Mouse (Mus musculus) left cerebral cortex, postnatal 25 days (tissue): Measurements from ENCODE around the gene Noxa1. TPM values are rescaled to one million over a fixed set of nuclear protein-coding genes. Genes with fewer than 3 reads are reported as not detected.

Experiments
- DNase-seq, 2 experiments: peaks; one replicate each; pipeline ENCODE4 v3.0.0; 2022; ENCODE audit warnings: low spot score in 2 of 2, mixed read lengths in 1 of 2
- intact Hi-C: fragments of 180-260 bp; cut with DNase I; formaldehyde crosslinking; loops from one replicate; pipeline ENCODE4 v1.15.1; 2025
- total RNA-seq, 2 experiments: library from RNA; stranded (reverse); gene quantifications; 2 replicates each; pipeline ENCODE4 v1.2.3; 2021

Gene Noxa1
- total RNA-seq = not detected

GRCm38 (mm10) chr2:25095109-25095850 is at the start of gene Noxa1:
Noxa1 (minus strand) TSS chr2:25095149.
- DNase-seq = no peak
- intact Hi-C loops = loop anchor here (5.0 kb wide), 2 partner anchors 47 to 62 kb away; no protein-coding TSS in a partner anchor

- intact Hi-C loops = loop anchor here (5.0 kb wide), 1 partner anchor 45 kb away; the partner anchor contains the start of gene Noxa1
- no peak for DNase-seq
These were observed 47.0 kb upstream of the Noxa1 start for GRCm38 (mm10) chr2:25141921-25142320.

DNA sequence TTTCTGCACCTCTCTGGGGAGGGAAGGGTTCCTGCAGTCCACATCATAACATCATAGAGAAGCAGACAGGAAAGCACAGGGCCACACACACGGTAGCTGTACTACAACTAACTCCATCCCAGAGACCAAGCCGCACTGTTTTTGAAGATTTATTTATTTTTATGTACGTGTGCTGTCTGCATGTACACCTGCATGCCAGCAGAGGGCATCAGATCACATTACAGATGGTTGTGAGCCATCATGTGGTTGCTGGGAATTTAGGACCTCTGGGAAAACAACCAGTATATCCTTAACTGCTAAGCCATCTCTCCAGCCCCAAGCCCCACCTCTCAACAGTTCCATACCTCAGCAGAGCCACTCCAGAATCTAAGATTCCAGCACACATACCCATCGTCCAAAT is 46.2 kb upstream of the Noxa1 start:
- DNase-seq = no peak
- intact Hi-C loops = loop anchor here (5.0 kb wide), 1 partner anchor 44 kb away; the partner anchor contains the start of gene Noxa1

DNA sequence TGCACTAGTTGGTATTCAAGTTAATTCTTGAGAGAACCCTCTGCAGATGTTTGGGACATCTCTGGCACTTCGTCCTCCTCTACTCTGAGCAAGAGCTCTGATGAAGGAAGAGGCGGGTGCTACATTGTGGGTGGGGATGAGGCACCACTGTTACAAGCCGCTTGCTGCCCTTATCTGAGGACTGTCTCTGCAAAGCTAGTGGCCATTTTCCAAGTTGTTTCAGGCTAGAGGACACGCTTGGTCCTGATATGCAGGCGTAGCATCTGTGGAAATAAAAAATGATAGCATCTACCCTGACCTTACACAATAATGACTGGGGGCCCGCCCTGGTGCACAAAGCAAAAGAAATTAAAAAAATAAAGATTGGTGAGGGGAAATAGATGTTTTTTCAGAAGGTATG is 42.9 kb upstream of the Noxa1 start:
- DNase-seq = no peak
- intact Hi-C loops = no loop called here

- DNase-seq = no peak
- intact Hi-C loops = no loop called here
These were observed 36.7 kb upstream of the Noxa1 start for GRCm38 (mm10) chr2:25131601-25132000.

GRCm38 (mm10) chr2:25128072-25128471 is 33.1 kb upstream of the Noxa1 start:
- intact Hi-C loops = loop anchor here (5.0 kb wide), 1 partner anchor 59 kb away; no protein-coding TSS in a partner anchor
- no peak for DNase-seq

DNA sequence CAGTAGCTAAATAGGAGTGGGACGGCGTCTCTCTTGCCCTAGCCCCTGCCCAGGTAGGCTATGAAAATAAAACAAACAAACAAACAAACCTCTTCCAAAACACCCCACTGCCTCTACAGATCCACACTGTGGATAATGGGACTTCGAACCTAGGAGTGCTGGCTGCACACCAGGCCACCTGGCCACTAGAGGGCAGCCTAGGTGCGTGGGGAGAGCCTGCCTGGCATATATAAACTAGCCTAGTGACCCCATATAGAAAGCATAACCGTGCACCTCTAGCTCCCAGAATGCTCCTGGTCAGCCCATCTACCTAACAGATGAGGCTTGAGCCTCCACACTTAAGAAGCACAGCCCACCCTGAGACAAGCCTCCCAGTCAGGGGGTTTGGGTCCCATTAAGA is 32.3 kb upstream of the Noxa1 start:
- no peak for DNase-seq
- intact Hi-C loops = loop anchor here (5.0 kb wide), 1 partner anchor 60 kb away; no protein-coding TSS in a partner anchor

GRCm38 (mm10) chr2:25126011-25127010 is 31.4 kb upstream of the Noxa1 start:
- intact Hi-C loops = loop anchor here (5.0 kb wide), 1 partner anchor 61 kb away; no protein-coding TSS in a partner anchor

GRCm38 (mm10) chr2:25125146-25125545 is 30.2 kb upstream of the Noxa1 start:
- intact Hi-C loops = loop anchor here (5.0 kb wide), 1 partner anchor 62 kb away; no protein-coding TSS in a partner anchor
- no peak for DNase-seq

More at GRCm38 (mm10) chr2:25126011-25127010, 31.4 kb upstream of the Noxa1 start:
- DNase-seq = peak; percentile 10 to 24

GRCm38 (mm10) chr2:25124411-25124810 is 29.5 kb upstream of the Noxa1 start:
- no peak for DNase-seq
- intact Hi-C loops = no loop called here

- intact Hi-C loops = no loop called here
- DNase-seq = no peak
These were observed 28.6 kb upstream of the Noxa1 start for GRCm38 (mm10) chr2:25123527-25123926.

DNA sequence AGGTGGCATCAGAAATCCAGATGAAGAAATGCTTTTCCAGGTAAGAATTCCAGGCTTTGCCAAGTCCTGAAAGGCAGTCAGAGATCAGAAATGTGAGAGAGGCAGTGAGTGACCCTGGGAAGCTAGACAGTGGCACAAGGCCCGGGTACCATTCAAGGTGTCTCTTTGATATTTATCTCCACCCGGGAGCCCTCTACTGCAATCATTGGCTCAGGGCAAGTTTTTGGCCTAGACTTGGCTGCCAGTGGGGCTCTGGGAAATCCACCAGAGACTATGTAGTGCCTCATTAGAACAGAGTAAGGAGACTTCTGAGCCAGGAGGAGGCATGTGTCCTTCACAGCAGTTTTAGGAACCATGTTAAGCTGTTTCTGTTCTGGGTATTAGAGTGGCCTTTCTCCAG is 27.7 kb upstream of the Noxa1 start:
- intact Hi-C loops = no loop called here
- no peak for DNase-seq

GRCm38 (mm10) chr2:25120963-25121362 is 26.0 kb upstream of the Noxa1 start:
- no peak for DNase-seq
- intact Hi-C loops = no loop called here

DNA sequence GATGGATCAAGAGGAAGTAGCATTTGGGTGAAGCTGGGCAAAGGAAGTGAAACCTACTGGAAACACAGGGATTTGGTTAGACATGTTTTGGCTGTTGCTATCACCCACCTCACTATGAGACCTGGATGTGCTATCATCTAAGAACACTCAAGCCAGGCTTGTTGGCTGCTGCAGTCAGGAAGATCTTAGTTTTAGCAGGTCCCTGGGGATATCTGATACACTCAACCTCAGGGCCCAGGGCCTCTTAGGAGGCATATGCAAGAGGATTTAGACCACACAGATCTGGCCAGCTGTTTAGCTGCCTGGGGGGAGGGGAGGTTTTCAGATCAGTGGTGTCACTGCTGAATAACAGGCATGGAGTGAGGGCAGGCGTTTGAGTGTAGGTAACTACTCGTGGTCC is 20.5 kb upstream of the Noxa1 start:
- intact Hi-C loops = no loop called here
- DNase-seq = no peak

GRCm38 (mm10) chr2:25114308-25114707 is 19.4 kb upstream of the Noxa1 start:
- intact Hi-C loops = no loop called here

DNA sequence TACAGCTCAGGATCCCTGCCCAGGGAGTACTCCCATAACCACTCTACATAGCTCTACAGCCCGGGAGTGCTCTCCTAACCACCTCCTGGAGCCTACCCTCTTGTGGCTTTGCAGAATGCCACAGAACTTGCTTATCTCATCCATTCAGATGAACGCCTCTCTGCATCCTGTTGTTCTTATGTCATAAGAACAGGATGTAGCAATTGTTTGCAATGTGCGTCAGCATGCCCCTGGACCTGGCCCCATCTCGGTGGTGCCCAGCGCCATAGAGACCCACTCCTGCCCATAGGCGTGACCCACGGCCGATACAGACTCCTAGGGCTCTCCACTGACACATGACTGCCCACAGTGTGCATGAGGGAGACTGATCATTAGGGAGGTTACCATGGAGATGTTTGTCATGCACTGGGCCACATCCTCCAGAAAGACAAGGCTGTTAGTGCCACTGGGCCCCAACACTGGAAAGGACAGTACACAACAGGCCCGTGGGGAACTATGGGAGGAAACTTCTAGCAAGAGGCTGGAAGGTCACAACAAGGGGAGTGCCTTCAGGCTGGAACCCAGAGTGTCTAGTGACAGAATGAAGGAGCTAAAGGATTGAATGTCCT is 16.3 kb upstream of the Noxa1 start:
- intact Hi-C loops = no loop called here
- no peak for DNase-seq

More at GRCm38 (mm10) chr2:25114308-25114707, 19.4 kb upstream of the Noxa1 start:
- no peak for DNase-seq

DNA sequence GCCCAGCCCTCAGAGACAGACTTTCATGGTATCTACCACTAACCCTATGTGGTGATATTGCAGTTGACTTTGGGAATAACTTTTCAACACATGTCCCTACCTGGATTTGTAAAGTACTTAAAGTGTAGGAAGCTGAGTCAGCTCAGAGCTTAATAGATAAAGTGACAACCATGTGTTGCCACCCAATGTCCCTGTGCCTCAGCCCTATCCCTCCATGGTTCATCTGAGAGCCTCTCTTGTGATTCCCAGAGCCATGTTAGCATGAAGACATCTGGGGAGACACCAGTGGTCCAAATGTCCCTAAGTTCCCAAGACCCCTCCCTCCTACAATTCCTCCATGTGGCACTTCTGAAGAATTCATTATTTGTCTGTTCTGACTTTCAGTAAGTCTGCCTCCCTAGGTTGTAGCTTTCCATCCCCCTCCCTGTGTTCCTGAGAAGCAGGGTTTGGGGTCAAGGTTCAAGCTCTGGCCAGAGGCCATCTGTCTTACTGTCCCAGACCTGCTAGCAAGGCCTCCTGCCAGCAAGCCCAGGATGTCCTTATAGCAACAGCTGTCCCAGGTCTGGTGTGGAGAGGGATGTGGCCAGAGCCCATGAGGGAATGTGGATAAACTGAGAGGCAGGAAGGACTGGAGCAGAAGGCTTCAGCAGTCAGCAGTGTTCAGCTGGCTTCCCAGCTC is 15.7 kb upstream of the Noxa1 start:
- intact Hi-C loops = no loop called here
- DNase-seq = no peak

DNA sequence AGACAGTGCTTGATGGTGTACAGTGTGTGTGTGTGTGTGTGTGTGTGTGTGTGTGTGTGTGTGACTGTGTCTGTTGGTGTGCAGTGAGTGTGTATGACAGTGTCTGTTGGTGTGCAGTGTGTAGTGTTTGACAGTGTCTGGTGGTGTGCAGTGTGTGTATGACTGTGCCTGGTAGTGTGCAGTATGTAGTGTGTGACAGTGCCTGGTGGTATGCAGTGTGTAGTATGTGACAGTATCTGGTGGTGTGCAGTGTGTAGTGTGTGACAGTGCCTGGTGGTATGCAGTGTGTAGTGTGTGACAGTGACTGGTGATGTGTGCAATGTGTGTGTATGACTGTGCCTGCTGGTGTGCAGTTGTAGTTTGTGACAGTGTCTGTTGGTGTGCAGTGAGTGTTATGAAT is 14.5 kb upstream of the Noxa1 start:
- intact Hi-C loops = no loop called here
- DNase-seq = no peak

GRCm38 (mm10) chr2:25106045-25106444 is 11.1 kb upstream of the Noxa1 start:
- DNase-seq = no peak
- intact Hi-C loops = no loop called here
